Mouse (Mus musculus): ENCODE results near the gene Cacna2d2. TPM values are rescaled to one million over a fixed set of nuclear protein-coding genes. Genes with fewer than 3 reads are reported as not detected.

Cacna2d2 gene
- polyA plus RNA-seq, 1 experiment from 2014 or later, result 0.77 TPM

GRCm38 (mm10) chr9:107496359-107496758, 96.9 kb downstream of the Cacna2d2 start:
- no peak for ATAC-seq
- Histone ChIP-seq H3K9ac (ENCODE audit: low read depth, low read length) (no peak overlapping the region), H3K4me3 (ENCODE audit: low read length) (no peak overlapping the region)

DNA sequence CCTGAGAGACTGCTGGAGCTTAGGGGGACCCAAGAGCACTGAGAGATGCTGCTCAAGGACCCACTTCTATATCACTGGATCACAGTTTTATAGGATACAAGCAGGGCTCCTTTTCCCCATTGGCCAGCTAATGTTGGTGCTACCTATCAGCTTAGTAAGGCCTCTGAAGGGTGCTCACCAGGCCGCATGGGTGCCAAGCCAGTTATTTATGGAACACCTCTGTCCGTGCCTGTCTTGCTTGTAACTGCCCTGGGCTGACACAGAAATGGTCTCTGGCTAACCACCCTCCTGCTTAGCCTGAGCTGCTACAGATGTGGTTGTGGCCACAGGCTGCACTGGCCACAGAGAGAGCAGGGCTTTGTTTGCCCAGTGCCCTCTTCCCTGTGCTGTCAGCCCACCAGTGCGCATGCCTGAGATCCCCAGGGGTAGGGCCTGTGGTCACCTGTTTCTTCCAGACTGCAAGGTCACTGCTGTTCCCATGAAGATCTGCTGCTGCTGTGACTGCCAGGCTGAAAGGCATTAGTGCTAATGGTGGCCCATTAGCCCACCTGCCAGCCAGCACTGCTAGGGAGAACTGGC, 101.4 kb downstream of the Cacna2d2 start:
- no peaks in the 10 kb centered on the region for H3K4me1 ChIP-seq (ENCODE audit: control insufficient read depth, insufficient read depth, low read length)
- no peak overlapping the region for H3K9ac ChIP-seq (ENCODE audit: low read depth, low read length)
- no peaks in the 10 kb centered on the region for H3K9me3 ChIP-seq (ENCODE audit: control insufficient read depth, low read length)
- H3K4me3 ChIP-seq (ENCODE audit: low read length), result no peak overlapping the region
- ATAC-seq, result no peak
- no peak overlapping the region for H3K4me2 ChIP-seq (ENCODE audit: low read depth, low read length)
- WGBS, result 79% methylated on average over 3 of the region's 3 CpGs
- H3K27ac ChIP-seq (ENCODE audit: low read length), result no peak overlapping the region
- H3K36me3 ChIP-seq (ENCODE audit: control insufficient read depth, insufficient read depth, low read length), result no peaks in the 10 kb centered on the region
- H3K27me3 ChIP-seq (replicated peaks; ENCODE audit: control insufficient read depth, insufficient read depth, low read length), result no peaks in the 10 kb centered on the region

More at GRCm38 (mm10) chr9:107496359-107496758, 96.9 kb downstream of the Cacna2d2 start:
- Histone ChIP-seq H3K27ac (ENCODE audit: low read length) (no peak overlapping the region), H3K27me3 (replicated peaks; ENCODE audit: control insufficient read depth, insufficient read depth, low read length) (no peaks in the 10 kb centered on the region), H3K4me2 (ENCODE audit: low read depth, low read length) (no peak overlapping the region), H3K4me1 (ENCODE audit: control insufficient read depth, insufficient read depth, low read length) (no peaks in the 10 kb centered on the region), H3K9me3 (ENCODE audit: control insufficient read depth, low read length) (no peaks in the 10 kb centered on the region), H3K36me3 (ENCODE audit: control insufficient read depth, insufficient read depth, low read length) (no peaks in the 10 kb centered on the region)
- WGBS, result 65% methylated on average over 3 of the region's 3 CpGs

DNA sequence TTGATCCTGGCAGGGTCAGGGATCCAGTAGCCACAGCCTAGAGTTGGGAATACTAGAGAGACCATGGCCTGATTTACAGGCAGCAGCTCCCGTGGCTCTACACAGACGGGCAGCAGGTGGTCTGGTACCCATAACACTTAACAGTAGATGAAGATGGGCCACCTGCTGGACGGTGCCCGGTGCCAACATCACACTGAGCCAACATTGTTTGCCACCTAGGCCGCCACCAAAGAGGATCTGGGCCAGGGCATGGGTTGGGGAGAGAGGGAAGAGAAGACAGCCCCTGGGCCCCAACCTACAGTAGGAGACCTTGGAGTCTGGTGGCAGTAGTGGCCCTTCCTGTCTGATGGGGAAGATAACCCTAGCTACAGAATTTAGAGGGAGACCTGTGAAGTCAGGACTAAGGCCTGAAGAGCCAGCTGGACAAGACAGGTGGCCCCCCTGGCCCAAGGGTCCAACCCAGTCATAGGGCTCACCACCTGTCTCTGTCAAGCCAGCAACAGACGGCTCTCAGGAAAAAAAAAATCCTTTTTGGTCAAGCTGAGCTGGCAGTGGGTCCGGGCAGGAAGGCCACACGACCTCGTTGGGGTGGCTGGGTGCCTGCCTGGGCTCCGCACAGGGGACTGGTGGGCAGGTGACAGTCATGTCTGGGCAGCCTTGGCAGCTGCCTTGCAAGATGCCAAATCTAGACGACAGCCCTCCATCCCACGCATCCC, 102.9 kb downstream of the Cacna2d2 start:
- Histone ChIP-seq H3K4me1 (ENCODE audit: control insufficient read depth, insufficient read depth, low read length) (no peaks in the 10 kb centered on the region), H3K9ac (ENCODE audit: low read depth, low read length) (no peak overlapping the region), H3K27ac (ENCODE audit: low read length) (no peak overlapping the region), H3K27me3 (replicated peaks; ENCODE audit: control insufficient read depth, insufficient read depth, low read length) (no peaks in the 10 kb centered on the region), H3K4me3 (ENCODE audit: low read length) (no peak overlapping the region), H3K4me2 (ENCODE audit: low read depth, low read length) (no peak overlapping the region), H3K36me3 (ENCODE audit: control insufficient read depth, insufficient read depth, low read length) (no peaks in the 10 kb centered on the region), H3K9me3 (ENCODE audit: control insufficient read depth, low read length) (no peaks in the 10 kb centered on the region)
- 89% methylated on average over 12 of the region's 12 CpGs for WGBS
- no peak for ATAC-seq

DNA sequence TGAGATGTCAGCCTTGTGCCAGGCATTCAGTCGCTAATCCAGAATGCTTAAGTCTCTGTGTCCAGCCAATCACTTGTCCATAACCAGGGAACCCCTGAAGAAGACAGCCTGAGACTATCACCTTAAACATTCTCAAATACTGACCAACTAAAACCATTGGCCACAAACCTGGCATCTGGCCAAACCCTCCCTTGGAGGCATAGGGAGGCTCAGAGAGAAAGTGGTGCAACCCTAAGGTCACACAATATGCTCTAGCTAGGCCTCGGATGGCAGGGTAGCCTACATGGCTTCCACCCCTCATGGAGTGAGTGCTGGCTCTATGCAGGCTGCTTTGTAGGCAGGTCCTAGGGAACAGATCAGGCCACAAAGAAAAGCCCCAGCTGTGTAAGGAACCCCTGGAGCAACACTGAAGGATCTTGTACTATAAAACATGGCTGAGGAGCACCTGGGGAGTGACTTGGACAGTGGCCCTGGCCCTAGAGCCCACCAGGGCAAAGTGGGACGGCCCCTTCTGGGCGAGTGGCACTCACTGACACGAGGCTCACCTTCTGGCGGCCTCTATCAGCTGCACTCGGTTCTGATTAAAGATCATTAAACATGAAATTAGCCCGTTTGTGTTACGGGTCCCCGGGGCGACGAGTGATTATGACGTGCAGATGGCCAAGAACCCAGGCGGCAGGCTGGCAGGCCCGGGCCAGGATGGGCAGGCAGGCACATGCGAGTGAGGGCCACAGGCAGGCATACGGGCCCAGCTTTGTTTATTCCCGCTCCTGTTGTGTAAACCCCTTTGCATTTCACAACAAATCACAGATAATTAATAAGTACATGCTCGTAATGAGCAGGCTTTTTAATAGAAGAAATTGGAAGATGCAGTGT, 105.5 kb downstream of the Cacna2d2 start:
- Histone ChIP-seq H3K9ac (ENCODE audit: low read depth, low read length) (no peak overlapping the region), H3K4me3 (ENCODE audit: low read length) (no peak overlapping the region), H3K27ac (ENCODE audit: low read length) (no peak overlapping the region), H3K27me3 (replicated peaks; ENCODE audit: control insufficient read depth, insufficient read depth, low read length) (no peaks in the 10 kb centered on the region), H3K4me2 (ENCODE audit: low read depth, low read length) (no peak overlapping the region), H3K36me3 (ENCODE audit: control insufficient read depth, insufficient read depth, low read length) (no peaks in the 10 kb centered on the region), H3K4me1 (ENCODE audit: control insufficient read depth, insufficient read depth, low read length) (no peaks in the 10 kb centered on the region), H3K9me3 (ENCODE audit: control insufficient read depth, low read length) (no peaks in the 10 kb centered on the region)
- WGBS, result 74% methylated on average over 19 of the region's 19 CpGs
- no peak for ATAC-seq

DNA sequence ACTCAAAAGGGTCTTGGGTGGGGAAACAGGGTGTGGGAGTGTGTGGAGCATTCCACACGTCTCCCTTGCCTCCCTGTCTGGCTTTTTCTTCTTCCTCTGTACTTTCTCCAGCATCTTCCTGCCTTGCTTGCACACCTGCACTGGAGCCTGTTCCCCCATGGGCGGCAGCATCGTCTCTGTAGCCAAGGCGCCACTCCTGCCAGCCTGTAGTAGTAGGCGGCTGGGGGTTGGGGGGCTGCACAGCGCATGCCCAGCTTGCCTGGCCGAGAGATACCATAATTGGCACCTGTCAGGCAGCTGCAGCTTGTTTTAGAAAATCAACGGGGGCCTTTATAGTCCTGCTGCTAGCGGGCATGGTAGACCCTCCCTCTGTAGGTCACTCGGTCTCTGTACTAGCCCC, 108.9 kb downstream of the Cacna2d2 start:
- no peaks in the 10 kb centered on the region for H3K4me1 ChIP-seq (ENCODE audit: control insufficient read depth, insufficient read depth, low read length)
- H3K4me3 ChIP-seq (ENCODE audit: low read length), result no peak overlapping the region
- H3K27ac ChIP-seq (ENCODE audit: low read length), result no peak overlapping the region
- no peaks in the 10 kb centered on the region for H3K9me3 ChIP-seq (ENCODE audit: control insufficient read depth, low read length)
- no peak overlapping the region for H3K9ac ChIP-seq (ENCODE audit: low read depth, low read length)
- 54% methylated on average over 10 of the region's 10 CpGs for WGBS
- H3K27me3 ChIP-seq (replicated peaks; ENCODE audit: control insufficient read depth, insufficient read depth, low read length), result no peaks in the 10 kb centered on the region
- no peak for ATAC-seq
- no peaks in the 10 kb centered on the region for H3K36me3 ChIP-seq (ENCODE audit: control insufficient read depth, insufficient read depth, low read length)
- H3K4me2 ChIP-seq (ENCODE audit: low read depth, low read length), result no peak overlapping the region

GRCm38 (mm10) chr9:107510384-107511100, 111.1 kb downstream of the Cacna2d2 start:
- Histone ChIP-seq H3K4me1 (ENCODE audit: control insufficient read depth, insufficient read depth, low read length) (no peaks in the 10 kb centered on the region), H3K9ac (ENCODE audit: low read depth, low read length) (no peak overlapping the region), H3K27me3 (replicated peaks; ENCODE audit: control insufficient read depth, insufficient read depth, low read length) (no peaks in the 10 kb centered on the region), H3K4me3 (ENCODE audit: low read length) (no peak overlapping the region), H3K27ac (ENCODE audit: low read length) (no peak overlapping the region), H3K9me3 (ENCODE audit: control insufficient read depth, low read length) (no peaks in the 10 kb centered on the region), H3K4me2 (ENCODE audit: low read depth, low read length) (no peak overlapping the region), H3K36me3 (ENCODE audit: control insufficient read depth, insufficient read depth, low read length) (no peaks in the 10 kb centered on the region)
- no peak for ATAC-seq
- 82% methylated on average over 14 of the region's 14 CpGs for WGBS

DNA sequence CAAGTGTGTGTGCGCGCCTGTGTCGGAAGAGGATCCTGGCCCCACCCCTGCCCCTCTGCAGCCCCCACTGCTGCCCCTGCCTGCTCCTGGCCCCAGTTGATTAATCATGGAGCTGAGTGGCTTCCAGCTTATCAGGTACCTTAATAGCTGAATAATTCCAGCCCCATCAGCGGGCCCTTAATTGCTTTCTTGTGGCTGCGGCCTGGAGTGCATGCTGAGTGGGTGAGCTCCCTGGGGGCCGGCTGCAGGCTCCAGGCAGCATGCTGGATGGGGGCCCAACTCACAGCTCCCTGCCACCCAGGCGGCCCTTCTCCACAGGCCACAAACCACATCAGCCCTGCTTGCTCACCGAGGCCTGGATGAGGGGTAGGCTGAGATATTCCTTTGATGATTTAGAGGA, 112.0 kb downstream of the Cacna2d2 start:
- H3K4me3 ChIP-seq (ENCODE audit: low read length), result no peak overlapping the region
- H3K9me3 ChIP-seq (ENCODE audit: control insufficient read depth, low read length), result no peaks in the 10 kb centered on the region
- H3K4me2 ChIP-seq (ENCODE audit: low read depth, low read length), result no peak overlapping the region
- no peaks in the 10 kb centered on the region for H3K27me3 ChIP-seq (replicated peaks; ENCODE audit: control insufficient read depth, insufficient read depth, low read length)
- no peak overlapping the region for H3K27ac ChIP-seq (ENCODE audit: low read length)
- H3K36me3 ChIP-seq (ENCODE audit: control insufficient read depth, insufficient read depth, low read length), result no peaks in the 10 kb centered on the region
- 60% methylated on average over 8 of the region's 8 CpGs for WGBS
- H3K9ac ChIP-seq (ENCODE audit: low read depth, low read length), result no peak overlapping the region
- ATAC-seq, result no peak
- no peaks in the 10 kb centered on the region for H3K4me1 ChIP-seq (ENCODE audit: control insufficient read depth, insufficient read depth, low read length)

- Histone ChIP-seq H3K9ac (ENCODE audit: low read depth, low read length) (no peak overlapping the region), H3K4me2 (ENCODE audit: low read depth, low read length) (no peak overlapping the region), H3K4me3 (ENCODE audit: low read length) (no peak overlapping the region), H3K36me3 (ENCODE audit: control insufficient read depth, insufficient read depth, low read length) (no peaks in the 10 kb centered on the region), H3K4me1 (ENCODE audit: control insufficient read depth, insufficient read depth, low read length) (no peaks in the 10 kb centered on the region), H3K27me3 (replicated peaks; ENCODE audit: control insufficient read depth, insufficient read depth, low read length) (no peaks in the 10 kb centered on the region), H3K9me3 (ENCODE audit: control insufficient read depth, low read length) (no peaks in the 10 kb centered on the region), H3K27ac (ENCODE audit: low read length) (no peak overlapping the region)
- ATAC-seq, result no peak
- WGBS, result 74% methylated on average over 16 of the region's 16 CpGs
These were observed 112.9 kb downstream of the Cacna2d2 start for GRCm38 (mm10) chr9:107512326-107512725.

Data from intestine, embryonic 16.5 days (tissue).